Mouse (Mus musculus) neural tube, embryonic 13.5 days (tissue): ENCODE results near the gene Dgat2. TPM values are rescaled to one million over a fixed set of nuclear protein-coding genes. Genes with fewer than 3 reads are reported as not detected.

Experiments
- ATAC-seq: fragments of 200-750 bp; cut with Nextera tagmentation; 2 replicates; pipeline ENCODE4 v1.8.0; 2017; ENCODE audit warnings: low read depth, mild to moderate bottlenecking, moderate TSS enrichment, moderate library complexity
- H3K27ac ChIP-seq: fragments of 300-500 bp; sonication (generic); replicated peaks from 2 replicates; pipeline ENCODE4 v1.5.1; 2015; ENCODE audit warnings: moderate library complexity, mild to moderate bottlenecking, inconsistent platforms
- H3K27me3 ChIP-seq: fragments of 300-500 bp; sonication (generic); 2 replicates; pipeline ENCODE4 v1.6.1; 2015; ENCODE audit warnings: mild to moderate bottlenecking, inconsistent platforms
- H3K36me3 ChIP-seq: fragments of 300-500 bp; sonication (generic); 2 replicates; pipeline ENCODE4 v1.6.1; 2015; ENCODE audit warnings: mild to moderate bottlenecking, inconsistent platforms
- H3K4me1 ChIP-seq: fragments of 300-500 bp; sonication (generic); replicated peaks from 2 replicates; pipeline ENCODE4 v1.6.1; 2015; ENCODE audit warnings: inconsistent platforms
- H3K4me2 ChIP-seq: fragments of 300-500 bp; sonication (generic); 2 replicates; pipeline ENCODE4 v1.6.1; 2015; ENCODE audit warnings: inconsistent platforms, mild to moderate bottlenecking, moderate library complexity
- H3K4me3 ChIP-seq: fragments of 300-500 bp; sonication (generic); 2 replicates; pipeline ENCODE4 v1.5.1; 2015; ENCODE audit warnings: mild to moderate bottlenecking, inconsistent platforms
- H3K9ac ChIP-seq: fragments of 300-500 bp; sonication (generic); 2 replicates; pipeline ENCODE4 v1.6.1; 2015; ENCODE audit warnings: moderate library complexity, mild to moderate bottlenecking, inconsistent platforms
- H3K9me3 ChIP-seq: fragments of 300-500 bp; sonication (generic); 2 replicates; pipeline ENCODE4 v1.6.1; 2016; ENCODE audit warnings: inconsistent platforms
- WGBS: fragments of 180-500 bp; shearing (Covaris S2); methylation state at CpG from one replicate; pipeline ENCODE4 v1.1.7; 2015; 5-methylcytosine and 5-hydroxymethylcytosine counted together
- polyA plus RNA-seq: library from polyadenylated mRNA; unstranded; fragments of >200 nt; fragmentation: Nextera tagmentation; extraction: Ambion mirVana; gene quantifications from 2 replicates; pipeline ENCODE4 v1.2.1, GENCODE M21; 2015

Gene Dgat2
- polyA plus RNA-seq, 1 experiment from 2014 or later, result 15.7 TPM

DNA sequence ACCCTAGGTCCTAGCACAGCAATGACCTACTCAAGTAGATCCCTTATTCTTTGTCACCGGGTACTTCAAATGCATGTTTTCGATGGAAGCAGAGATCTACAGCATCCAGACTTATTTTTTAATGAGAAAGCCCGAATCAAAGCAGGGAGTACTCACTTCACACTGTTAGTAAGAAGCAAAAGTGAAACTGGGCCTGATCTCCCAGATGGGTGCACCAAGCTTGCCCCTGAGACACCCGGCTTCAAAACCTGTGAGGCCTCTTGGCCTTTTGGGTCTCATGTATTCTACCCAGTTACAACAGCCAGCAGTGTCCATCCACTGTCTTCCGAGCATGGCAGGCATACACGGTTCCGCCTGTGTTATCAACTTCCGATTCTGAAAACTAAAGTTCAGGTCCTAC lies 53.6 kb downstream of the Dgat2 start:
- ATAC-seq, result no peak
- H3K4me3 ChIP-seq, result no peak overlapping the region
- no peak overlapping the region for H3K9ac ChIP-seq
- 92% methylated on average over 8 of the region's 8 CpGs for WGBS
- H3K27ac ChIP-seq, result no peak overlapping the region
- H3K4me1 ChIP-seq, result peaks cover 24% of the 10 kb centered on the region
- no peaks in the 10 kb centered on the region for H3K9me3 ChIP-seq
- H3K27me3 ChIP-seq, result no peaks in the 10 kb centered on the region
- H3K4me2 ChIP-seq, result no peak overlapping the region
- H3K36me3 ChIP-seq, result 0 out of 2 replicates have a peak, but pooled peaks cover 4% of the 10 kb centered on the region

DNA sequence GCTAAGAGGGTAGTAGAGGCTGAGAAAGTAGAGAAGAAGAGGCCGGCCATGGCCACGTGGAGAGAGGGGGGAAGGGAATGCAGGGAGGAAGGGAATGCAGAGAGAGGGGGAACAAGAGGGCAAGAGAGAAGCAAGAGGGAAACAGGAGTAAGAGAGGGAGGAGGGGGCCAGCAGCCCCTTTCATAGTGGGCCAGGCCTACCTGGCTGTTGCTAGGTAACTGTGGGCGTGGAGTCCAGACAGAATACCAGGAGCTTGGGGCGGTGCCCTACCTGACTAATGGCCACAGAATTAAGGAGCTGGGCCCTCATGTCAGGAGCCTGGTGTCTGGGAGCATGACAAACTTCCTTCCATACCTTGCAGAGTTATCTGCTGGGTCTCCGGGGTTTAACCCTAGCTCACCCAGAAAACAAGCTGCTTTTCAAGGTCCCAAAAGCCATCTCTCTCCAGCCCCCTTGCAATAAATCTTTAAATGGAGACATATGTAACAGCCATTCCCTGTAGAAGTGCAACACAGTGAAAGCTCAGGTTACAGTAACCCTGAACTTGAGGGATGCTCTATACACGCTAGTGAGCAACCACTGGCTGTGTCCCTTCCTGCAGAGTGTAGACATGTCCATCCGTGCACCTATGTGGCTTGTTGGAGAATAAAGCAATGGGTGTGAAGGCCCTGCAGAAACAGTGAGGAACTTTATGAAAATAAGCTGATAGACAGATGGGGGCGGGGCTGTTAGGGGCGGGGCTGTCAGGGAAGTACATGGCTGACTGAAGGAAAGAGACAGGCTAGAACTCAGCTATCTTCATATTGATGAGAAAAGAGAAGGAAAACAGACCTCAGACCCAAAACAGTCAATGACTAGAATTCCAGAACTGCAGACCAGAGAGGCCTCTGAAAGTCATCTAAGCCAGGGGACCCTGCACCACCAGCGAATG lies 54.2 kb downstream of the Dgat2 start:
- H3K36me3 ChIP-seq, result 0 out of 2 replicates have a peak, but pooled peaks cover 4% of the 10 kb centered on the region
- H3K27ac ChIP-seq, result no peak overlapping the region
- H3K9ac ChIP-seq, result no peak overlapping the region
- H3K9me3 ChIP-seq, result no peaks in the 10 kb centered on the region
- H3K4me2 ChIP-seq, result no peak overlapping the region
- H3K27me3 ChIP-seq, result no peaks in the 10 kb centered on the region
- WGBS, result 49% methylated on average over 10 of the region's 10 CpGs
- H3K4me1 ChIP-seq, result peaks cover 24% of the 10 kb centered on the region
- ATAC-seq, result no peak
- no peak overlapping the region for H3K4me3 ChIP-seq

DNA sequence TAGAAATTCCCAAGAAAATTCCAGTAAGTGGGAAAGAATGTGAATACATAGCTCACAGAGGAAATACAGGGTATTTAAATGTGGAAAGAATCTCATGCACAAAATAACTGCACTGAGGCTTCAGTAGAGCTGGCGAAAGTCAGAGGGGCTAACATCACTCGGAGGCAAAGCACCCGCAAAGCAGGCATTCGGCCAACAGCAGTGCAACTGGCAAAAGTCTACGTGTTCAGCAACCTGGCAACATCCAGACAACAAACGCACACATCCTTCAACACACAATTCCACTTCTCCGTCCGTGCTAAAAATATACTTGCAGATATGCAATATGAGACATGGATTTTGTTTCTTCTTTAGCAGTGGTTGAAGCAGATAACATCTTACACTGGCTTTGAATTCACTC lies 56.5 kb downstream of the Dgat2 start:
- no peaks in the 10 kb centered on the region for H3K9me3 ChIP-seq
- no peak for ATAC-seq
- H3K4me2 ChIP-seq, result no peak overlapping the region
- H3K27ac ChIP-seq, result no peak overlapping the region
- H3K4me3 ChIP-seq, result no peak overlapping the region
- peaks cover 24% of the 10 kb centered on the region for H3K4me1 ChIP-seq
- 88% methylated on average over 8 of the region's 8 CpGs for WGBS
- no peaks in the 10 kb centered on the region for H3K27me3 ChIP-seq
- H3K9ac ChIP-seq, result no peak overlapping the region
- 0 out of 2 replicates have a peak, but pooled peaks cover 4% of the 10 kb centered on the region for H3K36me3 ChIP-seq

DNA sequence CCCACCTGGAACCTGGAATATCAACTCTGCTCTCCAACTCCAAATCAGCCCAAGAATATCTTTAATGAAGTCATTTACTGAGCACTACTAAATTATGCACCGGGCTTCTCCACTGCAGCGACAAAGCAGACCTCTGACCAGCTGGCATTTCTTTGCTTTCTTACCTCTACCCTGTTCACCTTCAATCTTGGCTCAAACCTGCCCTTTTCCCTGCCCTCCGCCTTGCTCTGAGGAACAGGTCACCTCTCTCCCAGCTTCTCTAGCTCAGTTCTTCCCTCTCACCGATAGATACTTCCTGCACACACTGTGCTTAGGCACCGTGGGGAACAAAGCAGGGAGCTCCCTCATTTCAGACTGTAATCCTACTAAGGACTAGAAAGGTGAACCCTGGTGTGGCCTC lies 59.9 kb downstream of the Dgat2 start:
- Histone ChIP-seq H3K9ac (no peak overlapping the region), H3K4me2 (no peak overlapping the region), H3K4me3 (no peak overlapping the region), H3K27me3 (no peaks in the 10 kb centered on the region), H3K27ac (no peak overlapping the region), H3K9me3 (no peaks in the 10 kb centered on the region), H3K36me3 (0 out of 2 replicates have a peak, but pooled peaks cover 4% of the 10 kb centered on the region), H3K4me1 (peaks cover 12% of the 10 kb centered on the region)
- WGBS, result 61% methylated on average over 5 of the region's 5 CpGs
- no peak for ATAC-seq

DNA sequence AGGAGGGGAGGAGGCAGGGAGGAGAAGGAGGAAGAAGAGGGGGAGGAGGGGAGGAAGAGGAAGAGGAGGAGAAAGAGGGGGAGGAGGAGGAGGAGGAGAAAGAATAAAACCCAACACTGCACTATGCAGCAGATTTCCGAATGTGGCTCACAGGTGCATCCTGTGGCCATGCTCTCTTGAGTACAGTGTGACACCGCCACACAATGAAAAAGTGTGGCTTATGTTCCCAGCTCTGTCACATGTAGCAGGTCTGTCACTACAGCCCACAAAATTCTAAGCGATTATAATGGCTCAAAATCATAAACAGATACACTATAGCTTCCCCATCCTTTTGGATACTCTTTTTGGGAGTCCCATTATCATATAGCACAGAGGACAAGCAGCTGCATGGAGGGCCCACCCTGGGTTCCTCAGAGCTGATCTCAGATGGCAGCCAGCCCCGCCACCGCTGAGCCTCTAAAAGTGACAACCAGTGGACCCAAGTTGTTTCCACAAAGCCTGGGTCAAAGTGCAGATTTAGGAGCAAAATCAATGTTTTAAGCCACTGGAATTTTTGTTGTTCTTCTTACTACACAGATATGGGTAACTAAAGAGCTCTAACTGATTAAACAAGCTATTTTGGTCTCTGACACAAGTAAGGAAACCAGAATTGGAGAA lies 61.5 kb downstream of the Dgat2 start:
- Histone ChIP-seq H3K27me3 (no peaks in the 10 kb centered on the region), H3K4me1 (0 out of 2 replicates have a peak, but pooled peaks cover under 1% of the 10 kb centered on the region), H3K9me3 (no peaks in the 10 kb centered on the region), H3K4me3 (no peak overlapping the region), H3K9ac (no peak overlapping the region), H3K27ac (no peak overlapping the region), H3K4me2 (no peak overlapping the region), H3K36me3 (0 out of 2 replicates have a peak, but pooled peaks cover 10% of the 10 kb centered on the region)
- no peak for ATAC-seq
- WGBS, result 89% methylated on average over 5 of the region's 5 CpGs

DNA sequence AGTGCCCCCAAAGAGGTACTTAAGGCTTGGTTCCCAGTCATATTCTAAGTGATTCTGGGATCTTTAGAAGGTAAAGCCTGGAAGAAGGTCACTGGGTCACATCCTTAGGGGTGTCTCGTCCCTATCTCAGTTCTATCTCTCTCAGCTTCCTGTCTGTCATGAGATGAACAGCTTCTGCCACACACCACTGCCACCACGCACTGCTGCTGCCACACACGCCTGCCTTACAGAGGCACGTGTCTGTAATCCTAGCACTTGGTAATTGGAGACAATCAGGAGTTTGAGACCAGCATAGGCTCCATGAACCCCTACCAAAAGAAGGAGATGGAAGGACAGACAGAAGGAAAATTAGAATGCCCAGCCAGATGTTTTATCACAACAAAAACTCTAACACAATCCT lies 62.4 kb downstream of the Dgat2 start:
- 0 out of 2 replicates have a peak, but pooled peaks cover 10% of the 10 kb centered on the region for H3K36me3 ChIP-seq
- H3K27me3 ChIP-seq, result no peaks in the 10 kb centered on the region
- H3K9ac ChIP-seq, result no peak overlapping the region
- WGBS, result 89% methylated on average over 4 of the region's 4 CpGs
- H3K27ac ChIP-seq, result no peak overlapping the region
- ATAC-seq, result no peak
- H3K4me2 ChIP-seq, result no peak overlapping the region
- no peaks in the 10 kb centered on the region for H3K9me3 ChIP-seq
- H3K4me3 ChIP-seq, result no peak overlapping the region
- H3K4me1 ChIP-seq, result no peaks in the 10 kb centered on the region

DNA sequence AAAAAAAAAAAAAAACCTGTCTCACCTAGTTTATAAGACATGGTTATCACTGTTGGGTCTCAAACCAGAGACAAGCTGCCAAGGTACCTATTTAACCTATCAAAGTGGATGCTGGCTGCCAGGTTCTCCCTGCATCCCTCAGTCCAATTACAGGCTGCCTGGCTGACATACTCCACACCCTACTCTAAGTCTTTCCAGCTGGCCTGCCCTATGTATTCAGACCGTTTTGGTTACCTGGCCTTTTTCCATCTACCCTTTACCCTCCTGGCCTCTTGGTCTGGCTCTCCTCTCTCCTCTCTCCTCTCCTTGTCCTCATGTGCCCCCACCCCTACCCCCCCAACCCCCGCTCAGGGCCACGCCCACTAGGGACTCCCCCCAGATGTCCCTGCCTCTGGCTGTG lies 65.7 kb downstream of the Dgat2 start:
- WGBS, result 88% methylated on average over 3 of the region's 3 CpGs
- Histone ChIP-seq H3K36me3 (0 out of 2 replicates have a peak, but pooled peaks cover 5% of the 10 kb centered on the region), H3K9me3 (no peaks in the 10 kb centered on the region), H3K27ac (no peak overlapping the region), H3K27me3 (no peaks in the 10 kb centered on the region), H3K4me3 (no peak overlapping the region), H3K4me2 (no peak overlapping the region), H3K9ac (no peak overlapping the region), H3K4me1 (no peaks in the 10 kb centered on the region)
- no peak for ATAC-seq

DNA sequence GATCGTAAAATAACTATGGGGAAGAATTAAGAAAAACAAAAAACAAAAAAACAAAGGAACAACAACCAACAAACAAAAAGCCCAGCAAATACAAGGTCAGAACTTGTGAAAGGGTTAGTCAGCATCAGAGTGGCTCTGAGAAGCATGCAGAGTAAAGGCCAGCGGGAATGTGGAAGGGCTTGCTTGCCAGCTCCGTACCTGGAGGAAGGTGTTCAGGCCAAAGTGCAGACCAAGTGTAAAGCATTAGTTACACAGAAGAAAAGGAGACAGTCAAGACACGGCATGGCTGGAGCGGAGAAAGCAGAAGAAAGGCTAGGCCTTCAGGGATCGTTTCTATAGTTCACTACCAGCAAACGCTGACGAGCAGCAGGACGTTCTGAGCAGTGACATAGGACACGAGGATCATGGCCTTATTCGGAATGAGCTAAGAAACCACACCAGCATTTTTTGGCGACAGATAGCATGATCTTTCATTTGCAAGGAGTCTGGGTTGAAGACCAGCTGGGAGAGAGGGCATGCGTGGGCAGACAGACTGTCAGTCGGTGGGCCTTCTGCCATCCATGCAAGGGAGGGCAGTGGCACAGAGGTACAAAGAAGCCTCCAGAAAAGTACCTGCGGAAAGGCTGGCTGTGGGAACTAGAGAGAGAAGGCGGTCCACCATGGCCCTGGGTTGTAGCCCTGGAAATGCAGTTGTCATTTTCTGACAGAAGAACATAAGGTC lies 68.4 kb downstream of the Dgat2 start:
- Histone ChIP-seq H3K27ac (no peak overlapping the region), H3K27me3 (no peaks in the 10 kb centered on the region), H3K4me2 (no peak overlapping the region), H3K9ac (no peak overlapping the region), H3K4me3 (no peak overlapping the region), H3K9me3 (no peaks in the 10 kb centered on the region), H3K36me3 (0 out of 2 replicates have a peak, but pooled peaks cover 5% of the 10 kb centered on the region), H3K4me1 (no peaks in the 10 kb centered on the region)
- 88% methylated on average over 16 of the region's 16 CpGs for WGBS
- no peak for ATAC-seq

DNA sequence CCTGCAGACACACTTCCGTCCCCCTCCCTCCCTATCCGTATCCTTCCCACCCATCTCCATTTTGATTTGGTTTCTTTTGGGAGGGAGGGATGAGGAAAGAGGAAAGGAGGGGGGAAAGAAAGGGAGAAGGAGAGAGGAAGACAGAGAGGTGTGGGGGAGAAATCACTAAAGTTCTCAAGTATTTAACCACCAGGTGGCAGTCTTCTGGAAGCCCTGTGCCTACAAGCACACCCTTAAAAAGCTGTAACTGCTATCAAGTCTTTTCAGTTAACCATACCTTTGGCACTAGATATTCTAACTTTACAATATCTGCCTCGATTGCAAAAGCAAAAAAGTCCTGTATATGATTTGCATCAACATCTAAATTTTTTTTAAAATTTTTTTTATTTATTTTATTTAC lies 75.0 kb downstream of the Dgat2 start:
- ATAC-seq, result no peak
- Histone ChIP-seq H3K4me1 (peaks cover 14% of the 10 kb centered on the region), H3K27ac (no peak overlapping the region), H3K4me2 (no peak overlapping the region), H3K27me3 (no peaks in the 10 kb centered on the region), H3K9me3 (no peaks in the 10 kb centered on the region), H3K36me3 (no peaks in the 10 kb centered on the region), H3K4me3 (no peak overlapping the region), H3K9ac (no peak overlapping the region)
- 57% methylated on average over 3 of the region's 3 CpGs for WGBS

DNA sequence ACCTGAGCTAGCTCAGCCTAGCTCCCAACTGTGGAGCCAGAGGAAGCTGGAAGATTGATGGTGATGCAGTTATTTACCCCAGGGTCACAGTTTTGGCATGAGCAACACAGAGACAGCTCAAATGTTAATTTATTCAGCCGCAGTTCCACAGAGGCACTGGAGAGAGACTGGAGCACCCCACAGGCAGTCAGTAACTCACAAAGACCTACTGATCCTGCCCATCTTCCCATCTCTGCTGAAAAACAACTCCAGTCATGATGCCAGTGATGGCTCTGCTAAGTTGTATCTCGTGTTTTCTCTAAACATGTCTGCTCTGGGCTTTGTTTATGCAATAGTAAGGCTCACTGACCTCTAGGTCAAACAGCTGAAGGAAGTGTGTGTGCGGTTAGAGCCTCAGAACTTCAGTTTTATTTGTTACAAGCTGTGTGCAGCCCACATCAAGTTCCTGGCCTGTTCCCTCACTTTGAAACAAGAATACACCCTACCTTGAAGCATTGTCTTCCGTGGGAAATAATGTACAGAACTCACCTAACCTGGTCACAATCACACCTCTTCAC lies 75.7 kb downstream of the Dgat2 start:
- H3K27me3 ChIP-seq, result no peaks in the 10 kb centered on the region
- peaks cover 21% of the 10 kb centered on the region for H3K4me1 ChIP-seq
- WGBS, result 45% methylated on average over 4 of the region's 4 CpGs
- ATAC-seq, result 0 out of 2 replicates have a peak, but pooled peaks have one; percentile 24
- no peak overlapping the region for H3K4me3 ChIP-seq
- 0 out of 2 replicates have a peak overlapping the region, but pooled peaks have one; percentile 23 for H3K9ac ChIP-seq
- no peak overlapping the region for H3K4me2 ChIP-seq
- H3K27ac ChIP-seq, result no peak overlapping the region; the same call in 1 of the 2 replicates
- H3K9me3 ChIP-seq, result no peaks in the 10 kb centered on the region
- H3K36me3 ChIP-seq, result no peaks in the 10 kb centered on the region
